Mouse (Mus musculus) hindbrain, embryonic 16.5 days (tissue): ENCODE measurements around the gene Nrxn3. TPM values are rescaled to one million over a fixed set of nuclear protein-coding genes. Genes with fewer than 3 reads are reported as not detected.
A peak's percentile ranks its signal among the peaks of the same experiment; 100 is the strongest.

Experiments used
- ATAC-seq: fragments of 200-750 bp; cut with Nextera tagmentation; 2 replicates; pipeline ENCODE4 v1.8.0; 2017; ENCODE audit warnings: moderate TSS enrichment, moderate library complexity
- H3K27ac ChIP-seq: fragments of 300-500 bp; sonication (generic); 2 replicates; pipeline ENCODE4 v1.5.1; 2014; ENCODE audit warnings: low read depth, mild to moderate bottlenecking, control low read depth, low read length, moderate library complexity
- H3K27me3 ChIP-seq: fragments of 300-500 bp; sonication (generic); replicated peaks from 2 replicates; pipeline ENCODE4 v1.6.1; 2014; ENCODE audit warnings: low read length; ENCODE audit not compliant: control insufficient read depth, insufficient read depth
- H3K36me3 ChIP-seq: fragments of 300-500 bp; sonication (generic); 2 replicates; pipeline ENCODE4 v1.6.1; 2014; ENCODE audit warnings: mild to moderate bottlenecking, low read length, moderate library complexity, mixed read lengths; ENCODE audit not compliant: control insufficient read depth, insufficient read depth
- H3K4me1 ChIP-seq: fragments of 300-500 bp; sonication (generic); 2 replicates; pipeline ENCODE4 v1.6.1; 2014; ENCODE audit warnings: low read depth, low read length; ENCODE audit not compliant: control insufficient read depth, insufficient read depth
- H3K4me2 ChIP-seq: fragments of 300-500 bp; sonication (generic); 2 replicates; pipeline ENCODE4 v1.6.1; 2014; ENCODE audit warnings: mild to moderate bottlenecking, low read length, control low read depth, moderate library complexity
- H3K4me3 ChIP-seq: fragments of 300-500 bp; sonication (generic); 2 replicates; pipeline ENCODE4 v1.5.1; 2014; ENCODE audit warnings: mild to moderate bottlenecking, low read length, control low read depth, moderate library complexity
- H3K9ac ChIP-seq: fragments of 300-500 bp; sonication (generic); 2 replicates; pipeline ENCODE4 v1.6.1; 2014; ENCODE audit warnings: low read depth, mild to moderate bottlenecking, control low read depth, low read length, moderate library complexity
- H3K9me3 ChIP-seq: fragments of 300-500 bp; sonication (generic); 2 replicates; pipeline ENCODE4 v1.6.1; 2014; ENCODE audit warnings: mild to moderate bottlenecking, low read length, moderate library complexity; ENCODE audit not compliant: control insufficient read depth
- WGBS: fragments of 180-500 bp; shearing (Covaris S2); extraction: QIAGEN DNeasy Blood & Tissue Kit; methylation state at CpG from one replicate; pipeline ENCODE4 v1.1.7; 2014; 5-methylcytosine and 5-hydroxymethylcytosine counted together
- polyA plus RNA-seq: library from polyadenylated mRNA; unstranded; fragments of >200 nt; fragmentation: Nextera tagmentation; extraction: Ambion mirVana; gene quantifications from 2 replicates; pipeline ENCODE4 v1.2.1, GENCODE M21; 2015

The Nrxn3 gene
- polyA plus RNA-seq, 1 experiment from 2014 or later = 99.6 TPM

- 100% methylated on average over 1 of the region's 1 CpGs for WGBS
- no peak for ATAC-seq
These were observed 108.2 kb downstream of the Nrxn3 start for GRCm38 (mm10) chr12:88830851-88831250.

GRCm38 (mm10) chr12:88835821-88836220, 113.1 kb downstream of the Nrxn3 start:
- Histone ChIP-seq H3K9me3 (no peaks in the 10 kb centered on the region), H3K4me3 (no peak overlapping the region), H3K36me3 (no peaks in the 10 kb centered on the region), H3K27me3 (no peaks in the 10 kb centered on the region), H3K27ac (no peak overlapping the region), H3K9ac (no peak overlapping the region), H3K4me1 (no peaks in the 10 kb centered on the region), H3K4me2 (no peak overlapping the region)
- no peak for ATAC-seq
- WGBS = 17% methylated on average over 2 of the region's 2 CpGs

More at GRCm38 (mm10) chr12:88830851-88831250, 108.2 kb downstream of the Nrxn3 start:
- H3K4me1 ChIP-seq = no peaks in the 10 kb centered on the region
- H3K9ac ChIP-seq = no peak overlapping the region
- H3K27ac ChIP-seq = no peak overlapping the region
- H3K4me3 ChIP-seq = no peak overlapping the region
- H3K27me3 ChIP-seq = no peaks in the 10 kb centered on the region
- H3K9me3 ChIP-seq = no peaks in the 10 kb centered on the region
- no peaks in the 10 kb centered on the region for H3K36me3 ChIP-seq
- H3K4me2 ChIP-seq = no peak overlapping the region

GRCm38 (mm10) chr12:88839724-88840123, 117.0 kb downstream of the Nrxn3 start:
- Histone ChIP-seq H3K27ac (no peak overlapping the region), H3K4me1 (no peaks in the 10 kb centered on the region), H3K4me2 (no peak overlapping the region), H3K27me3 (no peaks in the 10 kb centered on the region), H3K9me3 (no peaks in the 10 kb centered on the region), H3K4me3 (no peak overlapping the region), H3K36me3 (no peaks in the 10 kb centered on the region), H3K9ac (no peak overlapping the region)
- WGBS = 82% methylated on average over 7 of the region's 7 CpGs
- no peak for ATAC-seq

GRCm38 (mm10) chr12:88841350-88841749, 118.7 kb downstream of the Nrxn3 start:
- no peak for ATAC-seq
- Histone ChIP-seq H3K4me3 (no peak overlapping the region), H3K9me3 (no peaks in the 10 kb centered on the region), H3K27me3 (no peaks in the 10 kb centered on the region), H3K27ac (no peak overlapping the region), H3K9ac (no peak overlapping the region), H3K4me2 (no peak overlapping the region), H3K4me1 (no peaks in the 10 kb centered on the region), H3K36me3 (no peaks in the 10 kb centered on the region)
- 76% methylated on average over 6 of the region's 6 CpGs for WGBS

- Histone ChIP-seq H3K4me3 (no peak overlapping the region), H3K27ac (no peak overlapping the region), H3K9ac (no peak overlapping the region), H3K9me3 (no peaks in the 10 kb centered on the region), H3K4me1 (peaks cover 3% of the 10 kb centered on the region), H3K4me2 (no peak overlapping the region), H3K27me3 (no peaks in the 10 kb centered on the region), H3K36me3 (no peaks in the 10 kb centered on the region)
- ATAC-seq = peak; percentile 74; the same call in 1 of the 2 replicates
- 30% methylated on average over 6 of the region's 6 CpGs for WGBS
These were observed 127.9 kb downstream of the Nrxn3 start for GRCm38 (mm10) chr12:88850400-88851179.

GRCm38 (mm10) chr12:88854039-88854438, 131.4 kb downstream of the Nrxn3 start:
- H3K4me1 ChIP-seq = peaks cover 3% of the 10 kb centered on the region
- H3K36me3 ChIP-seq = no peaks in the 10 kb centered on the region
- no peak overlapping the region for H3K4me2 ChIP-seq
- no peak overlapping the region for H3K27ac ChIP-seq
- no peaks in the 10 kb centered on the region for H3K9me3 ChIP-seq
- no peak overlapping the region for H3K4me3 ChIP-seq
- 0 out of 2 replicates have a peak, but pooled peaks have one; percentile 37 for ATAC-seq
- WGBS = 58% methylated on average over 4 of the region's 4 CpGs
- no peaks in the 10 kb centered on the region for H3K27me3 ChIP-seq
- H3K9ac ChIP-seq = no peak overlapping the region

- Histone ChIP-seq H3K4me2 (no peak overlapping the region), H3K4me3 (no peak overlapping the region), H3K9ac (no peak overlapping the region)
These were observed 135.0 kb downstream of the Nrxn3 start for GRCm38 (mm10) chr12:88857701-88858100.

GRCm38 (mm10) chr12:88859456-88860345, 137.0 kb downstream of the Nrxn3 start:
- no peaks in the 10 kb centered on the region for H3K9me3 ChIP-seq
- H3K27me3 ChIP-seq = no peaks in the 10 kb centered on the region
- no peaks in the 10 kb centered on the region for H3K36me3 ChIP-seq
- H3K4me3 ChIP-seq = no peak overlapping the region
- no peak overlapping the region for H3K9ac ChIP-seq
- no peak overlapping the region for H3K4me2 ChIP-seq
- WGBS = 21% methylated on average over 6 of the region's 6 CpGs
- peak; percentile 44 for ATAC-seq
- H3K27ac ChIP-seq = peak overlapping the region; percentile 49; the same call in 1 of the 2 replicates
- peaks cover 6% of the 10 kb centered on the region for H3K4me1 ChIP-seq

More at GRCm38 (mm10) chr12:88857701-88858100, 135.0 kb downstream of the Nrxn3 start:
- no peaks in the 10 kb centered on the region for H3K36me3 ChIP-seq
- no peaks in the 10 kb centered on the region for H3K9me3 ChIP-seq
- H3K4me1 ChIP-seq = peaks cover 6% of the 10 kb centered on the region
- 69% methylated on average over 2 of the region's 2 CpGs for WGBS
- no peak overlapping the region for H3K27ac ChIP-seq
- no peaks in the 10 kb centered on the region for H3K27me3 ChIP-seq
- no peak for ATAC-seq

GRCm38 (mm10) chr12:88860397-88860796, 137.7 kb downstream of the Nrxn3 start:
- WGBS = 19% methylated on average over 4 of the region's 4 CpGs
- Histone ChIP-seq H3K36me3 (no peaks in the 10 kb centered on the region), H3K4me2 (no peak overlapping the region), H3K27ac (no peak overlapping the region), H3K27me3 (no peaks in the 10 kb centered on the region), H3K9me3 (no peaks in the 10 kb centered on the region), H3K4me1 (peaks cover 6% of the 10 kb centered on the region), H3K9ac (no peak overlapping the region), H3K4me3 (no peak overlapping the region)
- ATAC-seq = peak; percentile 71
